Mouse (Mus musculus) frontal cortex, adult 2 months (tissue): ENCODE data around the gene March9. TPM values are rescaled to one million over a fixed set of nuclear protein-coding genes. Genes with fewer than 3 reads are reported as not detected.
"Not testable (repeated sequence)": the region's sequence is repeated elsewhere in the genome, so short reads cannot be mapped to it uniquely, and the experiment has no call there.

Experiments used
- DNase-seq, 2 experiments: peaks; one replicate each; pipeline ENCODE4 v3.0.0; 2022; ENCODE audit warnings: low spot score in 1 of 2; ENCODE audit errors: extremely low spot score in 1 of 2
- polyA plus RNA-seq: library from polyadenylated mRNA; depleted of rRNA; stranded (reverse); fragments of >200 nt; gene quantifications from 2 replicates; pipeline ENCODE4 v1.2.3, GENCODE M21; 2012

March9 gene
- polyA plus RNA-seq, 1 experiment = 14.4 TPM

DNA sequence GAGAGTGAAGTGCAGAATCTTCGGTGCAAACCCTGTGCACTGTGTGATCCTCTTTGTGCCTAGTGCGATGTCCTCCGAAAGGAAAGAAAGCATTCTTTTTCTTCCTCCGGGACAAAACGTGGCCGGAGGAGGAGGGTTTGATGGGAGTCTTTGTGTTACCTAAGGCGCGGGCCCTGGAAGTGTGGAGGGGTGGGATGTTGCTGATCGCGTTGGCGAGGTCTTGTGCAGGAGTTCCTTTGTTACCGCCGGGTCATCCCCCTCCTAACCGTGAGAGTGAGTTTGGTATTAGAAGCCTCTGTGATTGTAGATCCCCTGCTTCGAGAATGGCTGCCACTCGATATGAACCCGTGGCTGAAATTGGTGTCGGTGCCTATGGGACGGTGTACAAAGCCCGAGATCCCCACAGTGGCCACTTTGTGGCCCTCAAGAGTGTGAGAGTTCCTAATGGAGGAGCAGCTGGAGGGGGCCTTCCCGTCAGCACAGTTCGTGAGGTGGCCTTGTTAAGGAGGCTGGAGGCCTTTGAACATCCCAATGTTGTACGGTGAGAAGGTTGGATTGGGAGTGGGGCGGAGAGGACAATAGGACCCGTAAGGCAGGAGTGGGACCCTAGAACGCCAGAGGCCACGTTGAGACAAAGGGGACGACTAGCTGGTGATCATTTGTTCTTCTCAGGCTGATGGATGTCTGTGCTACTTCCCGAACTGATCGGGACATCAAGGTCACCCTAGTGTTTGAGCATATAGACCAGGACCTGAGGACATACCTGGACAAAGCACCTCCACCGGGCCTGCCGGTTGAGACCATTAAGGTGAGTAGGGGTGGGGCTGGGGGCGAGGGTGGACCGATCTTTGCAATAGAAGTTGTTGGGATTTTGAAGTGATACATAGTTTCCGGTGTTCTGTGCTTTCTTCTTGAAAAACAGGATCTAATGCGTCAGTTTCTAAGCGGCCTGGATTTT lies 4.2 kb upstream of the March9 start:
- DNase-seq = no peak

DNA sequence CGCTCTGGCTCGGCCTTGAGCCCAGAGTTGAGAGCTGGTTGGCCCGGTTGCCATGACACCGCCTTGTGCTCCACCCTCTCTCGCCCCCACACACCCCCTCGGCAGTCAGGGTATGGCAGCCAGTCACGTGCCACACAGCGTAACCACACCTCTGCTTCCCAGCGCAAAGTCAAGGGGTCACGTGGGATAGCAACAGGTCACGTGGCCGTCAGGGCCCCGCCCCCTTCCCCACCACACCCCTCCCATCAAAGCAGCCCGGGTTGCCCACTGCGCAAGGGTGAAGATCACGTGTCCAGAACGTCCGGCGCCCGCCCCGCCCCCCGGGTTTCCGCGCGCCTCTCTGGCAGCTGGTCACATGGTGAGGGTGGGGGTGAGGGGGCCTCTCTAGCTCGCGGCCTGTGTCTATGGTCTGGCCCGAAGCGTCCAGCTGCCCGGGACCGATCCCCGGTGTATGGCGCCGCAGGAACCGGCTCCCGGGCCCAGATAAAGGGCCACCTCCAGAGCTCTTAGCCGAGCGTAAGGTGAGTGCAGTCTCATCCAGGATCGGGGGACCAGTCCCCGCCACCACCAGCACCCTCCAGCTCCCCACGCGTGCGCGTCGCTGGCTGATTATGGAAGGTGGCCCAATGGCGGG lies 3.4 kb upstream of the March9 start, which contains the start of gene Cdk4:
Gene Cdk4 (plus strand): TSS at position 296 of the 634 bp plus-strand sequence.
- DNase-seq = peak; percentile 97 to 99

DNA sequence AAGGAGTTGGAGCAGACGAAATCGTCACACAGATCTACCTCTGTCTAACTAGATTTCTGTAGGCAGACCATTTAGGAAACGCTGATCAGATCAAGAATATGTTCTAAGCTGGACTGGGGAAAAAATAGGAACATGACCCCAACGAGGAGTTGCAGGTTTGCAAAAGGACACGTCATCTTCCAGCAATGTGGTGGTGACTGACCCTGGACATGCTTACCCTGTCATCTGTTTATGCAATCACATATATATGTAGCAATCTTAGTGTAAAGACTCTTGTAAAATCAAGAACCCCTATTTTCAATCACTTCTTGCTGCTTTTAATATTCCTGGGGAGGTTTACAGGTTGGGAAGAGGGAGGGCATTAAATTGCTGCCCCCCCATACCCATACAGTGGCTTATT lies 2.5 kb upstream of the March9 start:
- no peak for DNase-seq

DNA sequence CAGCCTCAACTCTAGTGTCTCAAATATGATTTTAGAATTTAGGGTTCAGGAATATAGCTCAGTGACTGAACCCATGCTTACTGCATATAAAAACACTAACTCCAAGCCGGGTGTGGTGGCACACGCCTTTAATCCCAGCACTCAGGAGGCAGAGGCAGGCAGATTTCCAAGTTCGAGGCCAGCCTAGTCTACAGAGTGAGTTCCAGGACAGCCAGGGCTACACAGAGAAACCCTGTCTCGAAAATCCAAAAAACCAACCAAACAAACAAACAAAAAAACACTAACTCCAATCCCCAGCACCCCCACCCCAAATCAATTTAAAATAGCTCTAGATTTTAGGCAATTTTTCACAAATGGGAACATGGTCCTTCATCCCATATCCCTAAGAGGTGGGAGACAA lies 2.1 kb upstream of the March9 start:
- not testable (repeated sequence) for DNase-seq

DNA sequence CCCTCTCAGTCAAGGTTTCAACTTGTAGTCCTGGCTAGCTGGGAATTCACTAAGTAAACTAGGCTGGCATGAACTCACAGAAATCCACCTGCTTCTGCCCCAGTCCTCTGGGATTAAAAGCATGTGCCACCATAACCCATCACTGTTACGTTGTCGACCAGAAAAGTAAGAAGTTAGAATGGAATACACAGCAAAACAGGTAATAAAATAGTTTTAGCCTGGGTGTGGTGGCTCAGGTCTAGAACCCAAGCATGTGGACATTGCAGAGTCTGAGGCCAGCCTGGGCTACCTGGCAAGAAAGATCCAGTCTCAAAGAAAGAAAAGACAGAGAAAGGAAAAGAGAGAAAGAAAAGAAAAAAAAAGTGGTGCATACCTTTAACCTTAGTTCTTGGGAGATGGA lies 1.5 kb upstream of the March9 start:
- no peak for DNase-seq

DNA sequence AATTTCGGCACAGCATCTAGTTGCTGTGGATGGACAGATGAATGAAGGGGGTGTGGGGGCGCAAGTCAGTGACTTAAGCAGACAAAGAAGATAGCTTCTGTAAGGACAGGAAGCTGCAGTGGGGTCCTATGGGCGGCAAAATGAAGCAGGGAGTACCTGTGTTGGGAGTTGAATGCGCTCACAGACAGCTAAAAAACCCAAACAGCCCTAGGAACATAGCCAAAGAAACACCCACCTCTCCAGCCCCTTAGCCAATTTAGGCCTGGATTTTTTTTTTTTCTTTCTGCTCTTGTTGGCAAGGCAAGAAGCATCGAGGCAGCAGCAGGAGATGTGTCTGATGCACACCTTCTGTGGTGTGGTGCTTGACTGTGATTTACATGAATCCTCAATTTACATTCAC lies 1.1 kb upstream of the March9 start:
- no peak for DNase-seq

DNA sequence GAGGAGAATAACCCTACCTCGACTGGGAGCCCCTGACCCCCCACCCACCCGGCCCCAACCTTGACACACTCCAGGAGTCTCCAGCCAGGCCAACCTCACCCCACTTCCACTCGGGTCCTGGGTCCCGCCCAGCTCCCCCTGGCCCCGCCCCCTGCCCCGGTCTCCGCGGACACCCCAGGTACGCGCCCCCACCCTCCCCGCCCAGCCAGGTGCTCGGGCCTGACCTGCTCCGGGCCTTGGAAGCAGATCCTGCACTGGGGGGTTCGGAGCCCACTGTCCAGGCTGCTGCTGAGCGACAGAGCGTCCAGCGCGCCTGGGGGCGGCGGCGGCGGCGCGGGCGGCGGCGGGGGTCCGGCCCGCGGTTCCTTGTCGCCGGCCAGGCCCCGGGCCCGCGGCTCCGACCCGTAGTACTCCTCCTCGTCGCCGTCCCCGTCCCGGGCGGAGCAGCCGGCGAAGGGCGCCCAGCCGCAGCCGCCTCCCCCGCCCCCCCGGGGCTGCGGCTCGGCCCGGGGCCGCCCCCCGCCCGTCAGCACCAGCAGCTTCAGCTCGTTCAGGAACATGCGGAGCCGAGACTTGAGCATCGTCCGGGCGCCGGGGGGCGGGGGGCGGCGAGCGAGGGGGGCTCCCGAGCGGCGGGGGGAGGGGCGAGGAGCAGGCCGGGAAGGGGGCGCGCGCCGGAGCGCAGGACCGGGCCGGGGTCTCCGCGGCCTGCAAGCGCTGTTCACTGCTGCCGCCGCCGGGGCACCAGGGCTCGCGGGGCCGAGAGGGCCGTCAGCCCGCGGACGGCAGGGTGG lies 613 bp downstream of the March9 start:
- no peak for DNase-seq

DNA sequence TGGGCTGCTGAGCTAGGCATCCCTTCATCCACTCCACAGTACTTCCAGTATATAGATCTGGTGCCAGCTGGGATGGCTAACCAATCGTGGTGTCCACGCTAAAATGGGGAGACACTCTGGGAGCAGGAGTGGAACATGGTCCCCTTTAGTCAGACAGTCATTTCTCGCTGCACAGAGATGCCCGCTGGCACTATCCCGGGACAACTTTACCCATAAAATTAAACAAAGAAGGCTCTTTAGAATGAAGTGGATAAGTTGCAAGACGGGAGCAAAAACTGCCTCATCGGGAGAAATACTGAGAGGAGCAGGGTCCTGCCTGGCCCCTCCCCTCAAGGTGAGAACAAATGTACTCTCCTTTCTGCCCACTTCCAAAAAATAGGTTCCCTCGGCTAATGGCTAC lies 1.3 kb downstream of the March9 start:
- no peak for DNase-seq

DNA sequence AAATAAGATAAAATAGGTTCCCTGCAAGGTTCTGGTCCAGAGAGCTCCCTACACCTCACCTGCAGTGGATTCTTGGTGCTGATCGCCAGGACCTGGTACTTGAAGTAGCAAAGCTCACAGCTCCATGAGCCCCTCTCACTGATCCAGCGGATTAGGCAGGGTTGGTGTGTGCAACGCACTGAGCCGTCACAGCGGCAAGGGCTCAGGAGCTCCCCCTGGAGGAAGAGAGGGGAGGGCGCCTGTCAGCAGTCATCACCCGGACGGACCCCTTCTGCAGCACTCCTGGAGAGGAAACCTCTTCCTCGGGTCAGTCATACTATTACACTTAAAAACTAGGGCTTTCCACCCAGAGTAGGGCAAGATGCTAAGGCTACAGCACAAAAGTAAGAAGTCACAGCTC lies 1.8 kb downstream of the March9 start:
- peak in 1 of 2 experiments; percentile 87 for DNase-seq

DNA sequence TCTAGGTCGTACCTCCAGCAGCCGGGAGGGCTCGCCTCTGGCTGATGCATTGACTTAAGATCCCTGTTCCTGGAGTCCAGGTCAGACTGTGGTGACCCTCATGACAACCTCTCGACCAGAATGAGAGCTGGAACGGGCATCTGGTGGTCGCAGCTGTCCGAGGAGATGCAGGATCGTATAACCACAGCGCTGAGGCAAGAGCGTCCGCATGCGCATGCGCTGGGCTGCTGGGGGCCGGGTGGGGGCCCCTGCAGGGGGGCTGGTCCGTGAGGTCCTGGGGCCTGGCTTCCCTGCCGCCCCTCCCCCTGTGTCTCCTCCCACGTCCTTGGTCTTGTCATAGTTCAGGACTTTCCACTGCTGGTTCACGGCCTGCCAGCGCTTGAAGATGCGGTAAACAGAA lies 3.5 kb downstream of the March9 start:
- DNase-seq = no peak

DNA sequence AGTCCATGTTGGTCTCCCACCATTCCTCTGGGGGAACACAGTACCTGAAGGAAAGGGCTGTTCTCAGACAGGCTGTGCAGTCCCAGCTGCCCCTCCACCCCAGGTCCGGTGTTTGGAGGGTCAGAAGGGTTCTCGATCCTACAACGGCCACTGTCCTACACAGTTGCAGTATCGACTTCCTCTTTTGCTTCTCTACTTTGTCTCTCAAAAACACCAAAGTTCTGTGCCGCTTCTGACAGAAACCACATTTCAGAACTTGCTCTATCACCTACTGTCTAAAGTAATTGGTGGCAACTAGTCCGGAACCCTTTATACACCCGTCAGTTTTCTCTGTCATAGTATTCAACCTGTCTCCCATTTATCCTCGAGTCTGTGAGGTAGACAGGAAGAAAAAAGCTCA lies 4.6 kb downstream of the March9 start:
- no peak for DNase-seq

DNA sequence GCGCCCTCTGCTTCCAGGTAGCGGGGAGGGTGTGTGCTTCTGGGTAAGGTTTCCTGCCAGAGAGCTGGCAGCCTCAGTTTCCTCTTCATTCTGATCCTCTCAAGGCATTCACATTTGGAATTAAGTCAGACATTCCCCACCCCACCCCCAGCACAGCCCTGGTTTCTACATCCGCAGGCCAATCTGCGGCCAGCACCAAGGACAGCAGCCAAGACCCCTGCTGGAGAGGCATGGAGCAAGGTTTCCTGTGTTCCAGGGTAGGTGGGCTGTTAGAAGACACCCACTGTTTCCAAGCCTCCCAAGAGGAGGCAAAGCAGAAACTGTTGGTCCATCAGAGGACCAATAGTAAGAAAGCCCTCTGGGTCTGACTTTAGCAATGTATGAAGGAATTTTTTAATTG lies 5.3 kb downstream of the March9 start:
- DNase-seq = no peak

DNA sequence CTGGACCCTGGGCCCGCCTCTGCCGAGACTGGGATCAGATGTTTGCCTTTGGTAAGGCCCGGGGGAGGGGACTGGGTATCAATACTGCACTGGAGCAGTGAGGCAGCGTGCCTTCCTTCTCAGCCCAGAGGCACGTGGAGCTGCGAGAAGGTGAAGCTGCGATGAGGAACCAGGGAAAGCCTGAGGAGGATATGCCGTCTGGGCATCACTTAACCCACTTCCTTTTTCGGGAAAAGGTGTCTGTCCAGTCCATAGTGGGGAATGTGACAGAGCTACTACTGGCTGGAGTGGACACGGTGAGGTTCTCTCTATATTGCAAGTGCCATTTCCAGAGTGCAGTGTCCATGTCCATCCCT lies 9.9 kb downstream of the March9 start:
- no peak for DNase-seq

DNA sequence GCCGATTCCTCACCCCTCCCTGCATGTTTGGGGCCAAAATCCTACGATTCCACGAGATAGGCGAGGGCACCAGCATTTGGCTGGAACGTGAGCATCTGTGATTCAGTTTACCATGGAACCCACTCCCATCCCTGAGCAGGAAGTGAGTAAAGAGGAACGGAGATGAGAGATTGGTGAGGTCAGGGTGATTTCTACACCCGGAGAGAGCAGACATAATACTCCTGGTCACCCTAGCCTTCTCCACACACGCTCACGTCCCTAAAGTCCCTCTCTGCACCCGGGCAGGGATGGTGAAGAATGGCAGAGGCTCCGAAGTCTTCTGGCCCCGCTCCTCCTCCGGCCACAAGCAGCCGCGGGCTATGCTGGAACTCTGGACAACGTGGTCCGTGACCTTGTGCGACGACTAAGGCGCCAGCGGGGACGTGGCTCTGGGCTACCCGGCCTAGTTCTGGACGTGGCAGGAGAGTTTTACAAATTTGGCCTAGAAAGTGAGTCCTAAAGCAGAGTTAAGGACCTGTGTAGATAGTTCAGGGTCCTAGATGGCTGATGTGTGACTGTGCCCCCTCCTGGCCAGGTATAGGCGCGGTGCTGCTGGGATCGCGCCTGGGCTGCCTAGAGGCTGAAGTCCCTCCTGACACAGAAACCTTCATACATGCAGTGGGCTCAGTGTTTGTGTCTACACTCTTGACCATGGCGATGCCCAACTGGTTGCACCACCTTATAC lies 10.4 kb downstream of the March9 start:
- no peak for DNase-seq

DNA sequence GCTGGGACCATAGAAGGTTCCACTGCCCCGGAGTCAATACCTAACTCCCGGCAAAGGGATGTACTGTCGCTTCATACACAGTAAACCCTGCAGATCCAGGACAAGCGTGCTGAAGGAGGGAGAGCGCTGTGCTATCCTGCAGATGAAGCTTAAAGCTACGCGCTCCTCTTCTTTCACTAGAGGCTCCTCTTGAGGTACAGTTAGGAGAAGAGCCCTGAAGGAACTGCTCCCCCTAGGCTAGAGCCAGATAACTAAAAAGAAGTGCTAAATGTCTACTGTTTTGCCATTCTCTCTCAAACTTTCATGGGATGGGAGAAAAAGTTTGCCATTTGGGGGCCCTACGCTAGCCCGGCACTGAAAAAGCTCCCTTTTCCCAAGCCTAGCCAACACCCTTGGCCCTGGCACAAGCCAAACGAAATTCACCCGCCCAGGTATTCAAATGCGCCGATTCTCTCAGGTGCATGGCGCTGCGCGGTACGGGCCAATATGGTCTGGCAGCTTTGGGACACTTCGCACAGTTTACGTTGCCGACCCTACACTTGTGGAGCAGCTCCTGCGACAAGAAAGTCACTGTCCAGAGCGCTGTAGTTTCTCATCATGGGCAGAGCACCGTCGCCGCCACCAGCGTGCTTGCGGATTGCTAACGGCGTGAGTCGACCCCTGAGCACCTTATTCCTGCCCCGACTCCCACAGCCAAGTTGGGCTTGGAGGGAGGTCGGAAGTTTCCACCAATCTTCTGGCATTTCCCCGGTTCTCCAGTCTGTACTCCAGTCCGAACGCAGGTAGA lies 11.2 kb downstream of the March9 start:
- no peak for DNase-seq

DNA sequence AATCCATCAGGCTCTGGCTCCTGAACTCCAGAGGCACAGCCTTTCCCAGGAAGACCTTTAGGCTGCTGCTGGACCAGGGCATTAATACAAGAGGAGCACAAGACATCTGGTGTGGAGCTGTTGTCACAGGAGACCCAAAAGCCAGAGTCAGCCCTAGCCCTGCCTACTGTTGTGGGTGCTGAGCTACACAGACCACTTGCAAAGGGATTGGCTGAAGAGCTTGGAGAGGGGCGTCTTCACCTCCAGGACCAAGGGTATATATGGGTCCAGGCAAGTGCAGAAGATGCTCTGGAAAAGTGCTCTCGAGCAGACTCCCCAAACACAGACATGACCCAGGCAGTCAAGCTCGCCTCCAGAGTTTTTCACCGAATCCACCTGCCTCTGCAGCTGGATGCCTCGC lies 12.0 kb downstream of the March9 start, which contains the start of gene Cyp27b1:
Gene Cyp27b1 (plus strand): TSS at position 297 of the 400 bp plus-strand sequence.
- DNase-seq = no peak

DNA sequence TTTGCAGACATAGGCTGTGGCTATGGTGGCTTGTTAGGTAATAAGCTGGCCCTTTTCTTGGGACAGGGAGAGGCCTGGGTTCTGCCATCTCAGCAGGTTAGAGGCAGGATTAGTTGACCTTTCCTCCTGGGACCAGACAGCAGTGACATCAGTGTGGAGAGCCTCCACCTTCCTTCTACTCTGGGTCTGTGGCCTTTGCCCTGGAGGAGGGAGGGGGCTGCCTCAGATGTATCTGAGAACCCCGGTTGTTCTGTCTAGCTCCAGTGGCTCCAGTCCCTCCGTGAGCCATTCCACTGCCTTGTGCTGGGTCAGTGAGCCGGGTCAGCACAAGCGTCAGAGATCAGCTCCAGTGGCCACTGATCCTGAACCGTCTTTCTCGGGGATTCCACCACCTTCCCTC lies 16.8 kb downstream of the March9 start:
- no peak for DNase-seq

DNA sequence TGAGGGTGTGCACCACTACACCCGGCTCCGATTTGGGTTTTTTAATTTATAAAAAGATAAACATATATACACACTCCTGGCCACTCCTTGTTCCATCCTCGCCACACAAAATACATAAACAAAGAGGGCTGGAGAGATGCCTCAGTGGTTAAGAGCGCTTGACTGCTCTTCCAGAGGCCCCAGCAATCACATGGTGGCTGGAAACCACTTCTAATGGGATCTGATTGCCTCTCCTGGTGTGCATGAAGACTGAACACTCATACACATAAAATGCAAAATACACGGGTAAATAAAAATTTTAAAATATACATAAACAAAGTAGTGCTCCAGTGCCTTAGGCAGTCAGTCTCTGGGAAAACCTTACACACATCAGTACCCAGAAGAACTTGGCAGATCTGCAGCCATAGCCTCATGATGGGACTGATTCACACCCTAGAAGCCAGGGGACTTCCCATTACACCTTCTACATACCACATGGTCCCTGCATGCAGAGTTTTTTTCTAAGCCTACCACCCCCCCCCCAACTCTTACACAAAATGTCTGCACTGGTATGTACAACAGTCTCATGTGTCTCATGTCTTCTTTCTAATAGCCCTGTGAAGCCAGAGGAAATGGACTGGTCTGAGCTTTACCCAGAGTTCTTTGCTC lies 17.4 kb downstream of the March9 start:
- no peak for DNase-seq

DNA sequence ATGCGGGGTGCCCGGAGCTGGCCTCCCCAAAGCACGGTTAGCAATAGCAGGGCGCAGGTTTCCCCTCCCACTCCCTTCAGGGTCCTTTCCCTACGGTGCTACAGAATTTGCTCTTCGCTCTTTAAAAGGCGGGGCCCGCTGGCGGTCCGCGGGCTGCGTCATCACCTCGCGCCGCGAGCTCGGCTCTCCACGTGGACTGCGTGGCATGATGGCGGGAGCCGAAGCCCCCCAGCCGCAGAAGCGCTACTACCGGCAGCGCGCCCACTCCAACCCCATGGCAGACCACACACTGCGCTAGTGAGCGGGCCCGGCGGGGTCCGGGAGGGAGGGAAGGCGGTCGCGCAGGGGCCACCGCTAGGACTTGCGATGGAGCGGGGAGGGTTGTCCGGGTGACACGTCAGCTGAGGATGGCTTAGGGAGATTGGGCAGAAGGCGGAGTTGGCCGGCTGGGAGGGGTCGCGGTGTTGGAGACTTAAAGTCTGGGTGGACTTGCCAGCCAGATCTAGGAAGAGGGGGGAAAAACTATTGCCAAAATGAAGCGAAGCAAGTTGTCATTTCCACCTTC lies 18.1 kb downstream of the March9 start:
- DNase-seq = peak; percentile 80 to 92
